Mouse (Mus musculus): ENCODE measurements around the gene Kpna3. TPM values are rescaled to one million over a fixed set of nuclear protein-coding genes. Genes with fewer than 3 reads are reported as not detected.
"Not testable (repeated sequence)": the region's sequence is repeated elsewhere in the genome, so short reads cannot be mapped to it uniquely, and the experiment has no call there.

The Kpna3 gene
- total RNA-seq, 2 experiments from 2014 or later = 68.1 to 70.1 TPM

GRCm38 (mm10) chr14:61404941-61405340 is 34.7 kb downstream of the Kpna3 start:
- no peak for DNase-seq (ENCODE audit: low spot score in 2 of 2)

GRCm38 (mm10) chr14:61394745-61395144 is 44.9 kb downstream of the Kpna3 start:
- no peak for DNase-seq (ENCODE audit: low spot score in 2 of 2)

GRCm38 (mm10) chr14:61390586-61390985 is 49.1 kb downstream of the Kpna3 start:
- no peak for DNase-seq (ENCODE audit: low spot score in 2 of 2)

- DNase-seq (ENCODE audit: low spot score in 2 of 2) = peak in 1 of 2 experiments; percentile 17
These were observed 72.4 kb downstream of the Kpna3 start for GRCm38 (mm10) chr14:61367290-61367689.

GRCm38 (mm10) chr14:61364656-61365055 is 75.0 kb downstream of the Kpna3 start:
- DNase-seq (ENCODE audit: low spot score in 2 of 2) = no peak

GRCm38 (mm10) chr14:61363734-61364133 is 75.9 kb downstream of the Kpna3 start:
- no peak for DNase-seq (ENCODE audit: low spot score in 2 of 2)

- DNase-seq (ENCODE audit: low spot score in 2 of 2) = no peak
These were observed 77.4 kb downstream of the Kpna3 start for GRCm38 (mm10) chr14:61362268-61362667.

GRCm38 (mm10) chr14:61360981-61361511 is 78.6 kb downstream of the Kpna3 start:
- DNase-seq (ENCODE audit: low spot score in 2 of 2) = no peak

- peak; percentile 87 to 92 for DNase-seq (ENCODE audit: low spot score in 2 of 2)
These were observed 79.3 kb downstream of the Kpna3 start, which contains the start of gene Ebpl for GRCm38 (mm10) chr14:61360131-61360980. Gene Ebpl, minus strand, starts transcription at chr14:61360439.

GRCm38 (mm10) chr14:61354251-61355235 is 85.1 kb downstream of the Kpna3 start:
- DNase-seq (ENCODE audit: low spot score in 2 of 2) = no peak

GRCm38 (mm10) chr14:61350808-61351207 is 88.9 kb downstream of the Kpna3 start:
- no peak for DNase-seq (ENCODE audit: low spot score in 2 of 2)

GRCm38 (mm10) chr14:61349876-61350275 is 89.8 kb downstream of the Kpna3 start:
- DNase-seq (ENCODE audit: low spot score in 2 of 2) = no peak

GRCm38 (mm10) chr14:61346827-61347698 is 92.6 kb downstream of the Kpna3 start:
- peak in 1 of 2 experiments; percentile 53 for DNase-seq (ENCODE audit: low spot score in 2 of 2)

GRCm38 (mm10) chr14:61344590-61344989 is 95.1 kb downstream of the Kpna3 start:
- DNase-seq (ENCODE audit: low spot score in 2 of 2) = no peak

- DNase-seq (ENCODE audit: low spot score in 2 of 2) = no peak
These were observed 100.3 kb downstream of the Kpna3 start for GRCm38 (mm10) chr14:61339381-61339780.

GRCm38 (mm10) chr14:61330996-61331561 is 108.6 kb downstream of the Kpna3 start:
- peak; percentile 83 to 93 for DNase-seq (ENCODE audit: low spot score in 2 of 2)

GRCm38 (mm10) chr14:61330591-61330990 is 109.1 kb downstream of the Kpna3 start:
- peak; percentile 72 to 83 for DNase-seq (ENCODE audit: low spot score in 2 of 2)

GRCm38 (mm10) chr14:61327618-61328450 is 111.8 kb downstream of the Kpna3 start:
- peak; percentile 83 to 94 for DNase-seq (ENCODE audit: low spot score in 2 of 2)

- not testable (repeated sequence) for DNase-seq (ENCODE audit: low spot score in 2 of 2)
These were observed 112.7 kb downstream of the Kpna3 start for GRCm38 (mm10) chr14:61327007-61327406.
